Mouse (Mus musculus) embryonic fibroblast, embryonic 13.5 days (primary cell): ENCODE measurements around the gene Anapc15. TPM values are rescaled to one million over a fixed set of nuclear protein-coding genes. Genes with fewer than 3 reads are reported as not detected.
A peak's percentile ranks its signal among the peaks of the same experiment; 100 is the strongest.

ENCODE experiments used
- H3K27ac ChIP-seq: 2 replicates; pipeline ENCODE4 v1.5.1; 2012; ENCODE audit warnings: low read length, control low read depth, inconsistent platforms; ENCODE audit not compliant: insufficient read depth
- H3K4me1 ChIP-seq: 2 replicates; pipeline ENCODE4 v1.6.1; 2011; ENCODE audit warnings: low read length; ENCODE audit not compliant: control insufficient read depth, insufficient read depth
- H3K4me3 ChIP-seq: 2 replicates; pipeline ENCODE4 v1.5.1; 2011; ENCODE audit warnings: mild to moderate bottlenecking, control low read depth, low read length; ENCODE audit not compliant: insufficient read depth
- CTCF ChIP-seq: IDR thresholded peaks from 2 replicates; pipeline ENCODE4 v1.5.1; 2011; ENCODE audit warnings: mild to moderate bottlenecking, control low read depth, low read length, moderate library complexity, borderline replicate concordance; ENCODE audit not compliant: insufficient read depth
- POLR2A ChIP-seq: IDR thresholded peaks from 2 replicates; pipeline ENCODE4 v1.6.1; 2011; ENCODE audit warnings: low read depth, mild to moderate bottlenecking, control low read depth, low read length, moderate library complexity
- polyA plus RNA-seq: library from polyadenylated mRNA; stranded (reverse); fragments of >200 nt; gene quantifications from 2 replicates; pipeline ENCODE4 v1.2.4, GENCODE M21; 2011; ENCODE audit warnings: low read depth; ENCODE audit not compliant: missing spikeins, insufficient read length

The Anapc15 gene
- polyA plus RNA-seq, 1 experiment, result 47.1 TPM

GRCm38 (mm10) chr7:101886274-101886673 lies 22.8 kb downstream of the Anapc15 start:
- no peaks in the 10 kb centered on the region for H3K4me1 ChIP-seq
- TF ChIP-seq CTCF (no peak), POLR2A (no peak)
- H3K27ac ChIP-seq, result no peak overlapping the region
- no peak overlapping the region for H3K4me3 ChIP-seq

- Histone ChIP-seq H3K4me1 (no peaks in the 10 kb centered on the region), H3K4me3 (no peak overlapping the region), H3K27ac (no peak overlapping the region)
- TF ChIP-seq CTCF, result no peak
- no peak for TF ChIP-seq POLR2A
Measured at GRCm38 (mm10) chr7:101888460-101888859, 24.9 kb downstream of the Anapc15 start.

GRCm38 (mm10) chr7:101895695-101896094 lies 32.2 kb downstream of the Anapc15 start:
- H3K27ac ChIP-seq, result no peak overlapping the region
- no peak for TF ChIP-seq POLR2A
- TF ChIP-seq CTCF, result no peak
- peak overlapping the region; percentile 45 for H3K4me3 ChIP-seq
- no peaks in the 10 kb centered on the region for H3K4me1 ChIP-seq

GRCm38 (mm10) chr7:101896104-101897066 lies 32.9 kb downstream of the Anapc15 start:
- H3K27ac ChIP-seq, result peak overlapping the region; percentile 84
- H3K4me1 ChIP-seq, result no peaks in the 10 kb centered on the region
- peak overlapping the region; percentile 53 for H3K4me3 ChIP-seq
- no peak for TF ChIP-seq CTCF
- TF ChIP-seq POLR2A, result peak; percentile 92

GRCm38 (mm10) chr7:101900331-101901097 lies 37.0 kb downstream of the Anapc15 start:
- H3K4me1 ChIP-seq, result no peaks in the 10 kb centered on the region
- no peak for TF ChIP-seq CTCF
- no peak for TF ChIP-seq POLR2A
- no peak overlapping the region for H3K27ac ChIP-seq
- H3K4me3 ChIP-seq, result no peak overlapping the region

- Histone ChIP-seq H3K4me1 (peaks cover 3% of the 10 kb centered on the region; the same call in 1 of the 2 replicates), H3K27ac (no peak overlapping the region), H3K4me3 (no peak overlapping the region)
- TF ChIP-seq POLR2A (no peak), CTCF (no peak)
Measured at GRCm38 (mm10) chr7:101901969-101902368, 38.5 kb downstream of the Anapc15 start.

- H3K4me1 ChIP-seq, result peaks cover 8% of the 10 kb centered on the region; the same call in 1 of the 2 replicates
- no peak overlapping the region for H3K27ac ChIP-seq
- no peak for TF ChIP-seq CTCF
- no peak for TF ChIP-seq POLR2A
- no peak overlapping the region for H3K4me3 ChIP-seq
Measured at GRCm38 (mm10) chr7:101902846-101903245, 39.3 kb downstream of the Anapc15 start.

GRCm38 (mm10) chr7:101905561-101906286 lies 42.2 kb downstream of the Anapc15 start, which contains the start of gene Lamtor1:
TSS of gene Lamtor1 (plus strand) at chr7:101905904.
- peaks cover 15% of the 10 kb centered on the region; the same call in 1 of the 2 replicates for H3K4me1 ChIP-seq
- peak within 1 kb of the TSS; percentile 75 for H3K27ac ChIP-seq
- H3K4me3 ChIP-seq, result peak within 1 kb of the TSS; percentile 96
- no peak for TF ChIP-seq CTCF
- TF ChIP-seq POLR2A, result peak; percentile 95

GRCm38 (mm10) chr7:101906287-101906681 lies 42.8 kb downstream of the Anapc15 start, which contains the start of gene Tomt:
TSS of gene Tomt (minus strand) at chr7:101906359.
- Histone ChIP-seq H3K27ac (peak within 1 kb of the TSS; percentile 75), H3K4me1 (peaks cover 15% of the 10 kb centered on the region; the same call in 1 of the 2 replicates), H3K4me3 (peak within 1 kb of the TSS; percentile 96)
- no peak for TF ChIP-seq CTCF
- no peak; the same call in 1 of the 2 replicates for TF ChIP-seq POLR2A
